Mouse (Mus musculus): ENCODE results near the gene Ralgapa2. TPM values are rescaled to one million over a fixed set of nuclear protein-coding genes. Genes with fewer than 3 reads are reported as not detected.

Gene Ralgapa2
- 7.3 and 7.7 TPM in 2 replicates for polyA plus RNA-seq (2015; fragmentation: Nextera tagmentation; extraction: Ambion mirVana)

DNA sequence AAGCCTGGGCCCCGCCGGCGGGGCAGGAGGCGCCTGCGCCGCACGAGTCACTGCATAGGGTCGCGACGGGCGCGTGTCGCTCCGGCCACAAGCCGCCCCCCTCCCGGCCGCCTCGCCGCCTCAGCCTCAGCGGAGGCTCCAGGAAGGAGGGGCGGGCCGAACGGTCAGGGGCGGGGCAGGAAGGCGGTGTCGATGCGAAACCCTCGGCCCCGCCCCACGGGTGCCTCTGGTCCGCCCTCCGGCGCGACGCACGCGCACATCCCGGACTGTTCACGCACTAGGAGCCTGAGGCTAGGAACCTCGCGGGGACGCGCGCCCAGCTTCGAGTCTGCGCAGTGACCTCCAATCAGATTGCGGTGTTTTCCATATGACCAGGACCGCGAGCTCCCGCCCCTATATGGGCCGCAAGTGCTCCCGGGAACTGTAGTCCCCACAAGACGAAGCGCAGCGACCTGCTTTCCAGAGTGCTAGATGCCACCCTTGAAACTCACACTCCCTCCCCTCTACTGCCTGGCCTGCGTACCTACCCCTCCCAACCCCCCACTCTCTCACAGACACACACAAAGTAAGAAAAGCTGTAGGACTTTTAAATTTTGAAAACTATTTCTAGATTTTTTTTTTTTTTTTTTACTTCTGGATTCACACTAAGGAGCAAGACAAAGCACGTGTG, at the start of gene Ralgapa2:
Ralgapa2 (minus strand) TSS at position 434 of the 670 bp plus-strand sequence.
- no peaks in the 10 kb centered on the region for H3K36me3 ChIP-seq
- H3K4me1 ChIP-seq, result 0 out of 2 replicates have a peak, but pooled peaks cover 5% of the 10 kb centered on the region
- ATAC-seq (ENCODE audit: borderline replicate concordance, extremely low read depth, low FRiP score, low TSS enrichment), result peak; percentile 100
- no peaks in the 10 kb centered on the region for H3K27me3 ChIP-seq
- peak within 1 kb of the TSS; percentile 75 for H3K4me3 ChIP-seq
- no peaks in the 10 kb centered on the region for H3K9me3 ChIP-seq
- peak within 1 kb of the TSS; percentile 89 for H3K4me2 ChIP-seq
- H3K9ac ChIP-seq, result peak within 1 kb of the TSS; percentile 68
- peak within 1 kb of the TSS; percentile 32; the same call in 1 of the 2 replicates for H3K27ac ChIP-seq
- under 1% methylated on average over 44 of the region's 57 CpGs for WGBS

DNA sequence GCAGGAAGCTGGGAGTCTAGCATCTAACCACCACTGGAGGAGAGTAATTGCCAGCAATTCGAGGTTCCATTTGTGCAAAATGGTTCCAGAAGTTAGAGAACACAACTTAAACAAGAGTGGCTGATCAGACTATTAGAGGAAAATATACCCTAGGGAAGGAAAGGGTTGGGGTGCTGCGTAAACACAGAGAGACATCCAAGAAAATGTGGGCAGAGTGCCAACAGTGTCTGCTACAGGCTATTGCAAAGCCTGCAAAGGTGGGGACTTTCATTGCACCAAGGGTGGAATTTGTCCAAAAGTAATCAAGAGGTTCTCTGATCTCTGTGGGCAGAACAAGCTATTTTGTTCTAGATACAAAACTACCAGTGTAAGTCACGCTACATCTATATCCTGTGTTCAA, 49.4 kb upstream of the Ralgapa2 start:
- ATAC-seq (ENCODE audit: borderline replicate concordance, extremely low read depth, low FRiP score, low TSS enrichment), result peak; percentile 49; the same call in 1 of the 2 replicates
- Histone ChIP-seq H3K9ac (no peak overlapping the region), H3K27ac (peak overlapping the region; percentile 73), H3K4me3 (no peak overlapping the region), H3K27me3 (no peaks in the 10 kb centered on the region), H3K4me1 (peaks cover 7% of the 10 kb centered on the region), H3K4me2 (no peak overlapping the region), H3K9me3 (no peaks in the 10 kb centered on the region), H3K36me3 (no peaks in the 10 kb centered on the region)
- WGBS, result 31% methylated on average over 3 of the region's 3 CpGs

GRCm38 (mm10) chr2:146560633-146561043, 48.5 kb upstream of the Ralgapa2 start:
- no peak overlapping the region for H3K4me2 ChIP-seq
- WGBS, result 38% methylated on average over 4 of the region's 4 CpGs
- no peak overlapping the region for H3K9ac ChIP-seq
- no peaks in the 10 kb centered on the region for H3K27me3 ChIP-seq
- H3K4me3 ChIP-seq, result no peak overlapping the region
- H3K27ac ChIP-seq, result peak overlapping the region; percentile 73; the same call in 1 of the 2 replicates
- no peaks in the 10 kb centered on the region for H3K9me3 ChIP-seq
- H3K36me3 ChIP-seq, result no peaks in the 10 kb centered on the region
- peaks cover 7% of the 10 kb centered on the region for H3K4me1 ChIP-seq
- ATAC-seq (ENCODE audit: borderline replicate concordance, extremely low read depth, low FRiP score, low TSS enrichment), result no peak

DNA sequence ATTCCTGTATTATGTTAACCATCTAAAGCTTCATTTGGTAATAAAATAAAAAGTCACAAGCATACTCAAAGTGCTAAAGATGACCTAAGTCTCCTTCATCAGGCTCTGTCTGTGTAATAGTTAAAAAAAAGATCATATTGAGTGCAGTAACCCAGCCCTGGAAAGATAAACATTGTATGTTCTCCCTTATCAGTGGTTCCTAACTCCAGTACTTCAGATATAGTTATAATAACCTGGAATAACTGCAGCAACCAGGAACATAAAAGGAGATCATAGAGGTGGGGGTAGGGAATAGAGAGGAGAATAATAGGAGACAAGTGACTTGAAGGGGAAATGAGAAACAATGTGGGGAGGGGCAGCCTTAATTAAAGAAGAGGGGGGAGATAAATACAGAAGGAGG, 44.0 kb upstream of the Ralgapa2 start:
- Histone ChIP-seq H3K4me1 (peaks cover under 1% of the 10 kb centered on the region; the same call in 1 of the 2 replicates), H3K27ac (no peak overlapping the region), H3K4me2 (no peak overlapping the region), H3K36me3 (no peaks in the 10 kb centered on the region), H3K27me3 (no peaks in the 10 kb centered on the region), H3K9me3 (no peaks in the 10 kb centered on the region), H3K9ac (no peak overlapping the region), H3K4me3 (no peak overlapping the region)
- no peak for ATAC-seq (ENCODE audit: borderline replicate concordance, extremely low read depth, low FRiP score, low TSS enrichment)

GRCm38 (mm10) chr2:146555351-146555750, 43.2 kb upstream of the Ralgapa2 start:
- H3K9ac ChIP-seq, result no peak overlapping the region
- no peak overlapping the region for H3K4me2 ChIP-seq
- H3K4me1 ChIP-seq, result no peaks in the 10 kb centered on the region
- no peaks in the 10 kb centered on the region for H3K36me3 ChIP-seq
- H3K27me3 ChIP-seq, result no peaks in the 10 kb centered on the region
- H3K4me3 ChIP-seq, result no peak overlapping the region
- no peak for ATAC-seq (ENCODE audit: borderline replicate concordance, extremely low read depth, low FRiP score, low TSS enrichment)
- no peak overlapping the region for H3K27ac ChIP-seq
- H3K9me3 ChIP-seq, result no peaks in the 10 kb centered on the region
- whole genome bisulfite sequencing, result 47% methylated on average over 5 of the region's 5 CpGs

GRCm38 (mm10) chr2:146553701-146554100, 41.6 kb upstream of the Ralgapa2 start:
- H3K27ac ChIP-seq, result no peak overlapping the region
- H3K4me1 ChIP-seq, result peaks cover 10% of the 10 kb centered on the region; the same call in 1 of the 2 replicates
- no peaks in the 10 kb centered on the region for H3K27me3 ChIP-seq
- no peak overlapping the region for H3K9ac ChIP-seq
- ATAC-seq (ENCODE audit: borderline replicate concordance, extremely low read depth, low FRiP score, low TSS enrichment), result no peak
- WGBS, result 43% methylated on average over 2 of the region's 2 CpGs
- H3K9me3 ChIP-seq, result no peaks in the 10 kb centered on the region
- no peak overlapping the region for H3K4me2 ChIP-seq
- no peaks in the 10 kb centered on the region for H3K36me3 ChIP-seq
- no peak overlapping the region for H3K4me3 ChIP-seq

DNA sequence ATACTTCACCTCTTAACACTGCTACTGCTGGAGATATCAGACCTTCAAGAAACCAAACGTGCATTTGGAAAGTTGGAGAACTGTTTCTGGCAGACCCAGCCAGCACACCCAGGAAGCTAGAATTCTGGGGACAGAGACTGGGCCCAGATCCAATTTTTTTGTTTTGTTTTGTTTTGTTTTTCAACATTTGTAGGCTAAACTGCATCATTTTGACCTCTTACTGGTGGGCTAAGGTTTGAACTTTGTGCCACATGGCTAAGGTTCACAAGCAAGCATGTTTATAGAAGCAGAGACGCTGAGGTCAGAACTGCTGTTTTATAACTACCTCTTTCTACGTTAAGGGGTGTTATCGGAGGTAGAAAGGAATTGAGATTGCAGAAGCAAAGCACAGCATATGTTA, 39.7 kb upstream of the Ralgapa2 start:
- ATAC-seq (ENCODE audit: borderline replicate concordance, extremely low read depth, low FRiP score, low TSS enrichment), result no peak
- no peak overlapping the region for H3K27ac ChIP-seq
- H3K27me3 ChIP-seq, result no peaks in the 10 kb centered on the region
- H3K9ac ChIP-seq, result no peak overlapping the region
- H3K36me3 ChIP-seq, result no peaks in the 10 kb centered on the region
- H3K4me3 ChIP-seq, result no peak overlapping the region
- 46% methylated on average over 4 of the region's 4 CpGs for WGBS
- no peak overlapping the region for H3K4me2 ChIP-seq
- H3K4me1 ChIP-seq, result peaks cover 10% of the 10 kb centered on the region; the same call in 1 of the 2 replicates
- no peaks in the 10 kb centered on the region for H3K9me3 ChIP-seq

DNA sequence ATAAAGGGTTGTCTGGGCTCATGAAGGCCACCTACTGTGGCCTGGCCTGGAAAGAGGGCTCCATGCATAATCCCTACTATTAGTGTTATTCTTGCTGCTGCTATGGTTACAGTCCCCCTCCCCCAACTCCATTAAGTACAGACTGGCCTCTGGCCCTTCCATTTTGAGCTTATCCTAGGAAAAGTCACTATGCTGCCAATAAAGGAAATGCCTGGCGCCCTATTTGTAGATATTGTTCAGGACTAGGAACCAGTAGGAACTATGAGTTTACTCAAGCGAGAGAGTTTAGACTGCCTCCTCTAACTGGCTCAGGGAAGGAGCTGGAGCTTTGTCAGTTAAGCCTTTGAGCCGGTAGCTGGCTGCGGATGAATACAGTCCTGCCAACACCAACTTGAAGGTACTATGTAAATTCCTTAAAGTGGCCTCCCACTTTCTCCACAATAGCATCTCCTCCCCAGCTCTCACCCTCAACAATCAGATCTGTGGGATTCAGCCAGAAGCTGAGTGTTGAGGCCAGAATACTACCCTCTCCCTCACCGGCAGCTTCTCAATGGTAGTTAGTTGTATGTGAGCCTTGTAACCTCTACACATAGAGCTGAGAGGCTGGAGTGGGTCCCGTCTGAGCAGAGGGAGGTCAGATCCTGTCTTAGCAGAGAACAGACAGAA, 37.1 kb upstream of the Ralgapa2 start:
- Histone ChIP-seq H3K4me1 (peaks cover 10% of the 10 kb centered on the region; the same call in 1 of the 2 replicates), H3K4me2 (no peak overlapping the region), H3K9ac (no peak overlapping the region), H3K36me3 (no peaks in the 10 kb centered on the region), H3K4me3 (no peak overlapping the region), H3K27me3 (no peaks in the 10 kb centered on the region), H3K27ac (no peak overlapping the region), H3K9me3 (no peaks in the 10 kb centered on the region)
- no peak; the same call in 1 of the 2 replicates for ATAC-seq (ENCODE audit: borderline replicate concordance, extremely low read depth, low FRiP score, low TSS enrichment)
- 25% methylated on average over 6 of the region's 6 CpGs for WGBS

GRCm38 (mm10) chr2:146544155-146544814, 32.1 kb upstream of the Ralgapa2 start:
- peaks cover 5% of the 10 kb centered on the region; the same call in 1 of the 2 replicates for H3K4me1 ChIP-seq
- no peaks in the 10 kb centered on the region for H3K27me3 ChIP-seq
- H3K9ac ChIP-seq, result no peak overlapping the region
- no peaks in the 10 kb centered on the region for H3K9me3 ChIP-seq
- ATAC-seq (ENCODE audit: borderline replicate concordance, extremely low read depth, low FRiP score, low TSS enrichment), result no peak
- 71% methylated on average over 1 of the region's 1 CpGs for WGBS
- no peak overlapping the region for H3K4me2 ChIP-seq
- no peaks in the 10 kb centered on the region for H3K36me3 ChIP-seq
- no peak overlapping the region for H3K27ac ChIP-seq
- H3K4me3 ChIP-seq, result no peak overlapping the region

DNA sequence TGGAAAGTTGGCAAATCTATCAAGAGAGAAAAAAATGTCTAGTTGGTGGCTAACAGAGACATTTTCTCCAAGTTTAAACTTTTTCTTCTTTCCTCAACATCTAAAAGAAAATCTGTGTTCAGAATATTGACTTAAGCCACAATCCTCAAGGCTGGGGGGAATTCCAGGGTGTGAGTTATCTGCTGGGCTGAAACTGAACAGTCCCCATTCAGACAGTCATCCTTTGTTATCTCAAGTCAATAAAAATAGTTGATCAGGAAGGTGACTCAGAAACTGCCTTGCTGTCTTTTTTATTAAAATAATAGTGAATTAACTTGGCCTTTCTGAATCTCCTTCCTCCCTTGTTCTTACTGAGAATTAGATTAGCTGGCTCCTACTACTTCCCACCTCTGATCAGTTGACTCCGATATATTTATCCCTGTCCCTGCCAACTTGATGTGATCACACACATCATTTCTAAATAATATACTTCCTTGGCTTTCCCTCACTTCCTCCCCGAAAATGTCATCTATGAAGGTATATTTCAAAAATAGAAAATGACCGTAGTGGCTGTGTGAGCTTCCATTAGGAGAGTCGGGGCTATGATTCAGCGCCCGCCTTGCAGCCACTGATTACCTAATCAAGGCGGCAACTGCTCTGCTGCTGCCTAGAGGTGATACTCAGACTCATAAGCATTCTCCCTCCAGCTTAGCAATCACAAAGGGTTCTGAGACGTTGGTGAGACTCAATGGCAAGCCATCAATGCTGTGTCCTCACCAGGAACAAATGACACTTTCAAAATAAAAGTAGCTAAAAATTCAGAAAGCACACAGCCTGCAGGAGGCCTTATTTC, 21.2 kb upstream of the Ralgapa2 start:
- Histone ChIP-seq H3K36me3 (no peaks in the 10 kb centered on the region), H3K27me3 (no peaks in the 10 kb centered on the region), H3K4me2 (no peak overlapping the region), H3K4me3 (no peak overlapping the region), H3K27ac (no peak overlapping the region), H3K9me3 (no peaks in the 10 kb centered on the region), H3K4me1 (no peaks in the 10 kb centered on the region), H3K9ac (no peak overlapping the region)
- 56% methylated on average over 8 of the region's 8 CpGs for WGBS
- no peak for ATAC-seq (ENCODE audit: borderline replicate concordance, extremely low read depth, low FRiP score, low TSS enrichment)

DNA sequence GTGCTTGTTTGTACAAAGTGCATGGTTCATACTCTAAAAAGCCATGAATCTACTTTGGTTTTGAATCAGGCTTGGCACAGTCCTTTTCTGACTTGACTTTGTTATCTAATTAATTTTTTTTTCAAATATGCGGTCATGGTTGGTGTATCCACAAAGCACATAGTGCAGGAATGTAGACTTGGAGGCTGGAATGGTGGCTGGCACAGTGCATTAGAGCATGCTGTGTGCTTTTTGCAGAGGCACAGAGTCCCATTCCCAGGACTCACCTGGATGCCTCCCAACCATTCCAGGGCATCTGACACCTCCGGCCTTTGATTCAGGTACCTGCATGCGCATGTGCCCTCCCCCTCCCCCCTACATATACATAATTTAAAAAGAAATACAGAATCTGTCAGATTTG, 20.3 kb upstream of the Ralgapa2 start:
- H3K27ac ChIP-seq, result no peak overlapping the region
- ATAC-seq (ENCODE audit: borderline replicate concordance, extremely low read depth, low FRiP score, low TSS enrichment), result no peak
- H3K27me3 ChIP-seq, result no peaks in the 10 kb centered on the region
- H3K9ac ChIP-seq, result no peak overlapping the region
- WGBS, result 76% methylated on average over 3 of the region's 3 CpGs
- no peak overlapping the region for H3K4me2 ChIP-seq
- no peaks in the 10 kb centered on the region for H3K4me1 ChIP-seq
- no peaks in the 10 kb centered on the region for H3K36me3 ChIP-seq
- no peaks in the 10 kb centered on the region for H3K9me3 ChIP-seq
- H3K4me3 ChIP-seq, result no peak overlapping the region

All from lung, embryonic 15.5 days (tissue).